Mouse (Mus musculus) CH12.LX (cell line): Measurements from ENCODE around the gene Cym. TPM values are rescaled to one million over a fixed set of nuclear protein-coding genes. Genes with fewer than 3 reads are reported as not detected.

Source experiments
- DNase-seq: peaks from one replicate; pipeline ENCODE4 v3.0.0-alpha.2; 2013; ENCODE audit errors: extremely low read depth
- H3K27ac ChIP-seq: 2 replicates; pipeline ENCODE4 v1.5.1; 2012; ENCODE audit warnings: low read depth, mild to moderate bottlenecking, control low read depth, moderate library complexity; ENCODE audit not compliant: insufficient read depth
- H3K27me3 ChIP-seq: replicated peaks from 2 replicates; pipeline ENCODE3; 2012; ENCODE audit warnings: inconsistent platforms
- H3K36me3 ChIP-seq, 2 experiments: replicated peaks in 1 of 2; 2 replicates each; pipeline versions ENCODE3 to v1.6.1; 2012; ENCODE audit warnings: inconsistent platforms in 1 of 2, low read length in 1 of 2, mild to moderate bottlenecking in 1 of 2, mixed read lengths in 1 of 2, moderate library complexity in 1 of 2; ENCODE audit not compliant: control insufficient read depth in 1 of 2, insufficient read depth in 1 of 2
- H3K4me1 ChIP-seq, 2 experiments: 2 replicates each; pipeline ENCODE4 v1.6.1; 2012; ENCODE audit warnings: inconsistent platforms in 1 of 2, moderate library complexity in 1 of 2; ENCODE audit not compliant: insufficient read depth in 2 of 2, control insufficient read depth in 1 of 2
- H3K4me2 ChIP-seq: 2 replicates; pipeline ENCODE4 v1.6.1; 2012; ENCODE audit warnings: low read depth, mild to moderate bottlenecking, control low read depth; ENCODE audit not compliant: poor library complexity, insufficient read depth, severe bottlenecking
- H3K4me3 ChIP-seq, 3 experiments: fragments of 150-350 bp in 1 of 3; sonication (generic) in 1 of 3; replicated peaks in 1 of 3; 2 replicates each; pipeline versions ENCODE3 to v1.5.1; 2011 to 2012; ENCODE audit warnings: low read depth in 2 of 3, low read length in 2 of 3, mild to moderate bottlenecking in 2 of 3, moderate library complexity in 2 of 3, control low read depth in 1 of 3, improper control_type of control experiment in 1 of 3, inconsistent platforms in 1 of 3, mixed read lengths in 1 of 3; ENCODE audit not compliant: poor library complexity in 1 of 3
- H3K79me2 ChIP-seq: replicated peaks from 2 replicates; pipeline ENCODE4 v1.6.1; 2012; ENCODE audit warnings: mild to moderate bottlenecking, moderate library complexity; ENCODE audit not compliant: control insufficient read depth, poor library complexity, insufficient read depth, severe bottlenecking; ENCODE audit errors: extremely low read depth
- H3K9ac ChIP-seq: 2 replicates; pipeline ENCODE4 v1.6.1; 2012; ENCODE audit warnings: low read depth, mild to moderate bottlenecking, control low read depth, moderate library complexity; ENCODE audit not compliant: insufficient read depth
- H3K9me3 ChIP-seq: replicated peaks from 2 replicates; pipeline ENCODE3; 2012; ENCODE audit warnings: low read length, inconsistent platforms, mixed read lengths
- BHLHE40 ChIP-seq: IDR thresholded peaks from 2 replicates; pipeline ENCODE4 v1.6.1; 2011; ENCODE audit warnings: mild to moderate bottlenecking, low read depth, low read length, improper control_type of control experiment
- CHD1 ChIP-seq: IDR thresholded peaks from 2 replicates; pipeline ENCODE4 v1.6.1; 2012; ENCODE audit warnings: low read depth, low read length, improper control_type of control experiment, inconsistent platforms
- CTCF ChIP-seq, 2 experiments: IDR thresholded peaks in 1 of 2; conservative IDR thresholded peaks in 1 of 2; 2 replicates each; pipeline ENCODE4 v1.5.1; 2011 to 2012; ENCODE audit warnings: low read depth in 2 of 2, low read length in 2 of 2, improper control_type of control experiment in 1 of 2, inconsistent platforms in 1 of 2, mild to moderate bottlenecking in 1 of 2, moderate library complexity in 1 of 2
- ELF1 ChIP-seq: IDR thresholded peaks from 2 replicates; pipeline ENCODE4 v1.6.1; 2014; ENCODE audit warnings: low read depth, mild to moderate bottlenecking, inconsistent platforms, low read length, improper control_type of control experiment
- ETS1 ChIP-seq: conservative IDR thresholded peaks from 2 replicates; pipeline ENCODE4 v1.6.1; 2012; ENCODE audit warnings: low read depth, mild to moderate bottlenecking, inconsistent platforms, low read length, improper control_type of control experiment, moderate library complexity
- GABPA ChIP-seq: IDR thresholded peaks from 2 replicates; pipeline ENCODE4 v1.6.1; 2012; ENCODE audit warnings: low read depth, low read length, improper control_type of control experiment, inconsistent platforms; ENCODE audit not compliant: insufficient replicate concordance
- JUN ChIP-seq: IDR thresholded peaks from 2 replicates; pipeline ENCODE4 v1.6.1; 2011; ENCODE audit warnings: low read depth, mild to moderate bottlenecking, low read length, improper control_type of control experiment, moderate library complexity; ENCODE audit not compliant: insufficient read depth
- JUND ChIP-seq: conservative IDR thresholded peaks from 2 replicates; pipeline ENCODE4 v1.6.1; 2011; ENCODE audit warnings: low read depth, low read length, improper control_type of control experiment
- KAT2A ChIP-seq: IDR thresholded peaks from 2 replicates; pipeline ENCODE4 v1.6.1; 2012; ENCODE audit warnings: low read length, improper control_type of control experiment, inconsistent platforms; ENCODE audit not compliant: insufficient replicate concordance
- MAX ChIP-seq: IDR thresholded peaks from 2 replicates; pipeline ENCODE4 v1.6.1; 2011; ENCODE audit warnings: low read length, improper control_type of control experiment
- MXI1 ChIP-seq: IDR thresholded peaks from 2 replicates; pipeline ENCODE4 v1.6.1; 2011; ENCODE audit warnings: mild to moderate bottlenecking, low read depth, low read length, improper control_type of control experiment
- MYC ChIP-seq: IDR thresholded peaks from 2 replicates; pipeline ENCODE4 v1.6.1; 2011; ENCODE audit warnings: low read depth, mild to moderate bottlenecking, improper control_type of control experiment, low read length
- PAX5 ChIP-seq: IDR thresholded peaks from 2 replicates; pipeline ENCODE4 v1.6.1; 2012; ENCODE audit warnings: low read length, inconsistent platforms, mixed read lengths
- POLR2A ChIP-seq: IDR thresholded peaks from 2 replicates; pipeline ENCODE4 v1.6.1; 2011; ENCODE audit warnings: low read depth, mild to moderate bottlenecking, improper control_type of control experiment, low read length
- RAD21 ChIP-seq: IDR thresholded peaks from 2 replicates; pipeline ENCODE4 v1.6.1; 2011; ENCODE audit warnings: low read depth, mild to moderate bottlenecking, low read length, improper control_type of control experiment, moderate library complexity
- SIN3A ChIP-seq: IDR thresholded peaks from 2 replicates; pipeline ENCODE4 v1.6.1; 2012; ENCODE audit warnings: low read length, improper control_type of control experiment, inconsistent platforms
- TBP ChIP-seq: conservative IDR thresholded peaks from 2 replicates; pipeline ENCODE4 v1.6.1; 2011; ENCODE audit warnings: low read depth, low read length, improper control_type of control experiment
- TCF12 ChIP-seq: IDR thresholded peaks from 2 replicates; pipeline ENCODE4 v1.6.1; 2014; ENCODE audit warnings: low read depth, mild to moderate bottlenecking, inconsistent platforms, low read length, improper control_type of control experiment
- USF1 ChIP-seq: IDR thresholded peaks from 2 replicates; pipeline ENCODE4 v1.6.1; 2014; ENCODE audit warnings: low read depth, mild to moderate bottlenecking, inconsistent platforms, low read length, improper control_type of control experiment
- USF2 ChIP-seq: conservative IDR thresholded peaks from 2 replicates; pipeline ENCODE4 v1.6.1; 2011; ENCODE audit warnings: low read depth, low read length, improper control_type of control experiment
- ZKSCAN1 ChIP-seq: IDR thresholded peaks from 2 replicates; pipeline ENCODE4 v1.6.1; 2012; ENCODE audit warnings: low read depth, inconsistent platforms, low read length, improper control_type of control experiment, borderline replicate concordance
- dilution Hi-C: fragments of 300-500 bp; cut with MboI; formaldehyde crosslinking; loops from 2 replicates; pipeline ENCODE4 v1.14.3; 2020; ENCODE audit warnings: low sequenced_read_pairs; ENCODE audit not compliant: extremely low pct_unique_long_range_greater_than_20kb, extremely low pct_ligation_motif_present
- in situ Hi-C: fragments of 300-500 bp; cut with MboI; formaldehyde crosslinking; loops from 3 replicates; pipeline ENCODE4 v1.14.3; 2019; ENCODE audit warnings: low sequenced_read_pairs, low pct_ligation_motif_present, low pct_unique_long_range_greater_than_20kb, mixed read lengths
- polyA plus RNA-seq: library from polyadenylated mRNA; unstranded; fragments of >175 nt; gene quantifications from 2 replicates; pipeline ENCODE4 v1.2.1, GENCODE M21; 2012; ENCODE audit warnings: low read depth; ENCODE audit not compliant: insufficient read length
- total RNA-seq, 2 experiments: library from RNA; depleted of rRNA; stranded (reverse); fragments of 300-350 nt in 1 of 2; fragments of >200 nt in 1 of 2; gene quantifications; 2 replicates each; pipeline ENCODE4 v1.2.3; 2012 to 2014

The Cym gene
- total and polyA plus RNA-seq, 3 experiments = not detected

DNA sequence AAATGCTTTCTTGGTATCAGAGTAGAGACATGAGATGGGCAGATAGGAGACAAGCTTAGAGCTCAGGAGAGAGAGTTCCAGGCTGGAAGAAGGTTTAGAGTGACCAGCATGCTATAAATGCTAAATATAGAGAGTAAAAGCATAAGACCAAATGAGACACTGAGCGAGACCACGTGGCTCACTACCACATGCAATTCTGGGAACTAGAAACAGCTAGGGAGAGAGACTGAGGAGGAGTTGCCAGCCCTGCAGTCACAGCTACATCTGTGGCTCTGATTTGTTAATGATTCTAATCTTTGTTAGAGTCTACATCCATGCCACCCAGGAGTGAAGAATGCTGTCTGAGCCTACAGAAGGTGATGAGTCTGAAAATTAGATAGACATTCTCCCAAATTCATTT, 52.0 kb downstream of the Cym start:
- in situ Hi-C loops = no loop called here

GRCm38 (mm10) chr3:107162741-107163140, 58.8 kb downstream of the Cym start:
- dilution Hi-C loops (no loop called here), in situ Hi-C loops (no loop called here)
- Histone ChIP-seq H3K4me3 (no peak overlapping the region), H3K27me3 (peaks cover 47% of the 10 kb centered on the region), H3K9ac (no peak overlapping the region), H3K79me2 (no peaks in the 10 kb centered on the region), H3K4me2 (no peak overlapping the region), H3K4me1 (0 out of 4 replicates have a peak, but pooled peaks cover 0 to 2% of the 10 kb centered on the region in 2 experiments), H3K27ac (no peak overlapping the region), H3K36me3 (no peaks in the 10 kb centered on the region), H3K9me3 (no peaks in the 10 kb centered on the region)
- TF ChIP-seq BHLHE40 = no peak
- no peak for TF ChIP-seq KAT2A
- no peak for TF ChIP-seq JUN
- TF ChIP-seq CTCF (conservative IDR thresholded peaks at IDR 0.05 in 1 of 2, IDR thresholded peaks at IDR 0.05 in 1 of 2; ENCODE audit: low read depth in 2 of 2, low read length in 2 of 2) = no peak
- TF ChIP-seq PAX5 = no peak
- TF ChIP-seq USF1 = no peak
- no peak for TF ChIP-seq ETS1
- TF ChIP-seq USF2 = no peak
- TF ChIP-seq MYC = no peak
- TF ChIP-seq ELF1 = no peak
- TF ChIP-seq TCF12 = no peak
- no peak for DNase-seq

More for the DNA sequence above, 52.0 kb downstream of the Cym start:
- no peak overlapping the region for H3K4me2 ChIP-seq
- H3K36me3 ChIP-seq = no peaks in the 10 kb centered on the region
- DNase-seq = no peak
- no peak overlapping the region for H3K27ac ChIP-seq
- H3K27me3 ChIP-seq = peaks cover 67% of the 10 kb centered on the region
- no peaks in the 10 kb centered on the region for H3K4me1 ChIP-seq
- dilution Hi-C loops = no loop called here
- no peaks in the 10 kb centered on the region for H3K79me2 ChIP-seq
- H3K9ac ChIP-seq = no peak overlapping the region
- no peaks in the 10 kb centered on the region for H3K9me3 ChIP-seq
- no peak overlapping the region for H3K4me3 ChIP-seq
- no peak for TF ChIP-seq POLR2A
- TF ChIP-seq JUND = no peak
- no peak for TF ChIP-seq MAX
- TF ChIP-seq ZKSCAN1 = no peak
- TF ChIP-seq RAD21 = no peak
- no peak for TF ChIP-seq BHLHE40
- no peak for TF ChIP-seq CTCF (conservative IDR thresholded peaks at IDR 0.05 in 1 of 2, IDR thresholded peaks at IDR 0.05 in 1 of 2; ENCODE audit: low read depth in 2 of 2, low read length in 2 of 2)
- no peak for TF ChIP-seq CHD1
- no peak for TF ChIP-seq TBP
- no peak for TF ChIP-seq MXI1
- TF ChIP-seq TCF12 = no peak
- no peak for TF ChIP-seq SIN3A
- TF ChIP-seq GABPA = no peak

Other genes with a start within 250 kb of the Cym start
- 0.84 and 0.85 TPM in 2 replicates for gene Kcna3, start 185.6 kb downstream of the Cym start, total RNA-seq (2012; rRNA removed)
- not detected in 2 replicates for gene Kcna3, start 185.6 kb downstream of the Cym start, total RNA-seq (2014; rRNA removed)
- gene Kcna3, start 185.6 kb downstream of the Cym start, polyA plus RNA-seq = not detected in 2 replicates
- not detected in 2 replicates for gene Kcna2, start 120.6 kb downstream of the Cym start, total RNA-seq (2012; rRNA removed)
- not detected in 2 replicates for gene Kcna2, start 120.6 kb downstream of the Cym start, total RNA-seq (2014; rRNA removed)
- not detected in 2 replicates for gene Kcna2, start 120.6 kb downstream of the Cym start, polyA plus RNA-seq
- gene Kcna10, start 38.7 kb downstream of the Cym start, total RNA-seq (2012; rRNA removed) = not detected in 2 replicates
- gene Kcna10, start 38.7 kb downstream of the Cym start, total RNA-seq (2014; rRNA removed) = not detected in 2 replicates
- gene Kcna10, start 38.7 kb downstream of the Cym start, polyA plus RNA-seq = not detected in 2 replicates
- not detected in 2 replicates for gene A630076J17Rik, start 8.9 kb upstream of the Cym start, total RNA-seq (2012; rRNA removed)
- gene A630076J17Rik, start 8.9 kb upstream of the Cym start, total RNA-seq (2014; rRNA removed) = not detected in 2 replicates
- not detected in 2 replicates for gene A630076J17Rik, start 8.9 kb upstream of the Cym start, polyA plus RNA-seq
- not detected in 2 replicates for gene Prok1, start 18.0 kb upstream of the Cym start, total RNA-seq (2012; rRNA removed)
- not detected in 2 replicates for gene Prok1, start 18.0 kb upstream of the Cym start, total RNA-seq (2014; rRNA removed)
- not detected in 2 replicates for gene Prok1, start 18.0 kb upstream of the Cym start, polyA plus RNA-seq
- gene Lamtor5, start 57.1 kb upstream of the Cym start, total RNA-seq (2012; rRNA removed) = 119 and 142 TPM in 2 replicates
- 162 and 183 TPM in 2 replicates for gene Lamtor5, start 57.1 kb upstream of the Cym start, total RNA-seq (2014; rRNA removed)
- gene Lamtor5, start 57.1 kb upstream of the Cym start, polyA plus RNA-seq = 113 and 137 TPM in 2 replicates
- gene Slc16a4, start 69.5 kb upstream of the Cym start, total RNA-seq (2012; rRNA removed) = 0.08 TPM in 1 of 2 replicates, not detected in the other
- not detected in 2 replicates for gene Slc16a4, start 69.5 kb upstream of the Cym start, total RNA-seq (2014; rRNA removed)
- 0.45 and 0.60 TPM in 2 replicates for gene Slc16a4, start 69.5 kb upstream of the Cym start, polyA plus RNA-seq
- 26.0 and 30.5 TPM in 2 replicates for gene Rbm15, start 111.9 kb upstream of the Cym start, total RNA-seq (2012; rRNA removed)
- gene Rbm15, start 111.9 kb upstream of the Cym start, total RNA-seq (2014; rRNA removed) = 15.2 and 17.0 TPM in 2 replicates
- gene Rbm15, start 111.9 kb upstream of the Cym start, polyA plus RNA-seq = 14.5 and 17.2 TPM in 2 replicates
- gene Kcnc4, start 237.8 kb upstream of the Cym start, total RNA-seq (2012; rRNA removed) = not detected in 2 replicates
- gene Kcnc4, start 237.8 kb upstream of the Cym start, total RNA-seq (2014; rRNA removed) = not detected in 2 replicates
- gene Kcnc4, start 237.8 kb upstream of the Cym start, polyA plus RNA-seq = not detected in 2 replicates